8 mouse cellular contexts compared by ENCODE assay signal in genomic region chr2:168252639-168253292, GRCm38 (mm10). TPM values are rescaled to one million over a fixed set of nuclear protein-coding genes. Genes with fewer than 3 reads are reported as not detected.
DNase-seq lines count a peak whose midpoint lies in the region; ATAC-seq and TF ChIP-seq lines count a peak whose summit lies in the region.

No protein-coding gene starts in this region.

- no peak for TF ChIP-seq POLR2A in cortical plate, adult 2 months (IDR thresholded peaks at IDR 0.05; ENCODE audit: extremely low read depth, insufficient read depth, low read length)

- 0 out of 2 replicates have a peak, but pooled peaks cover 1% of the 10 kb centered on the region for H3K4me1 ChIP-seq in cortical plate, adult 2 months (ENCODE audit: control insufficient read depth, insufficient read depth, low read length)
- peaks cover 4% of the 10 kb centered on the region; the same call in 1 of the 2 replicates for H3K4me1 ChIP-seq in hindbrain, embryonic 15.5 days (replicated peaks)
- H3K4me1 ChIP-seq in lung, embryonic 16.5 days (replicated peaks; ENCODE audit: control insufficient read depth, insufficient read depth, low read length), result no peaks in the 10 kb centered on the region

- ATAC-seq in hindbrain, embryonic 15.5 days (ENCODE audit: low FRiP score, low read depth), result no peak
- peak; percentile 57; the same call in 1 of the 2 replicates for ATAC-seq in lung, embryonic 16.5 days (ENCODE audit: low read depth)

- peak; percentile 64 for TF ChIP-seq CTCF in cortical plate, adult 2 months (IDR thresholded peaks at IDR 0.05; ENCODE audit: extremely low read depth, insufficient read depth, low read length)

- H3K4me3 ChIP-seq in cortical plate, adult 2 months (ENCODE audit: insufficient read depth, low read length), result no peak overlapping the region
- H3K4me3 ChIP-seq in hindbrain, embryonic 15.5 days, result peak overlapping the region; percentile 3; the same call in 1 of the 2 replicates
- no peak overlapping the region for H3K4me3 ChIP-seq in lung, embryonic 16.5 days (ENCODE audit: low read length)

- H3K36me3 ChIP-seq in hindbrain, embryonic 15.5 days, result no peaks in the 10 kb centered on the region
- no peaks in the 10 kb centered on the region for H3K36me3 ChIP-seq in lung, embryonic 16.5 days (ENCODE audit: control insufficient read depth, insufficient read depth, low read length)

- H3K27me3 ChIP-seq in hindbrain, embryonic 15.5 days, result 0 out of 2 replicates have a peak, but pooled peaks cover 14% of the 10 kb centered on the region
- no peaks in the 10 kb centered on the region for H3K27me3 ChIP-seq in lung, embryonic 16.5 days (ENCODE audit: control insufficient read depth, insufficient read depth, low read depth, low read length)

- no peak overlapping the region for H3K4me2 ChIP-seq in hindbrain, embryonic 15.5 days
- 0 out of 2 replicates have a peak overlapping the region, but pooled peaks have one; percentile 0 for H3K4me2 ChIP-seq in lung, embryonic 16.5 days (ENCODE audit: low read depth, low read length)

- H3K27ac ChIP-seq in cortical plate, adult 2 months (ENCODE audit: insufficient read depth, low read length), result no peak overlapping the region
- H3K27ac ChIP-seq in hindbrain, embryonic 15.5 days (replicated peaks), result no peak overlapping the region
- H3K27ac ChIP-seq in lung, embryonic 16.5 days (ENCODE audit: low read length), result no peak overlapping the region

- H3K9ac ChIP-seq in hindbrain, embryonic 15.5 days, result no peak overlapping the region
- H3K9ac ChIP-seq in lung, embryonic 16.5 days (ENCODE audit: low read length), result no peak overlapping the region

- WGBS in hindbrain, embryonic 15.5 days, result 12% methylated on average over 16 of the region's 16 CpGs
- WGBS in lung, embryonic 16.5 days, result 13% methylated on average over 16 of the region's 16 CpGs

- DNase-seq in layer of hippocampus, adult 11-12 months (ENCODE audit: low spot score), result peak; percentile 37
- no peak for DNase-seq in layer of hippocampus, adult 9-11 months
- DNase-seq in retina, postnatal 1 day, result peak; percentile 78
- no peak for DNase-seq in left cerebral cortex, adult 18-20 months (ENCODE audit: low spot score in 2 of 2)
- DNase-seq in urinary bladder, adult 2 months (ENCODE audit: low spot score), result no peak

- no peaks in the 10 kb centered on the region for H3K9me3 ChIP-seq in hindbrain, embryonic 15.5 days
- no peaks in the 10 kb centered on the region for H3K9me3 ChIP-seq in lung, embryonic 16.5 days (ENCODE audit: control insufficient read depth, low read length)

RNA-seq across cellular contexts. Expression of gene Mocs3, which starts 22.3 kb away (rescaled TPM):
- polyA plus RNA-seq in cortical plate, adult 2 months (2012; rRNA removed), result 13.9 and 14.6 TPM in 2 replicates
- 8.5 and 10.2 TPM in 2 replicates for polyA plus RNA-seq in hindbrain, embryonic 15.5 days (2015; fragmentation: Nextera tagmentation; extraction: Ambion mirVana)
- 4.5 and 4.6 TPM in 2 replicates for polyA plus RNA-seq in lung, embryonic 16.5 days (2015; fragmentation: Nextera tagmentation; extraction: Ambion mirVana)
- 10 to 100 TPM; 18.5 to 18.9 TPM for total RNA-seq in left cerebral cortex, adult 18-20 months (2021)
- polyA plus RNA-seq in urinary bladder, adult 2 months (2012; rRNA removed), result 7.9 and 9.8 TPM in 2 replicates

RNA-seq across cellular contexts. Expression of gene Dpm1, which starts 22.4 kb away (rescaled TPM):
- polyA plus RNA-seq in cortical plate, adult 2 months (2012; rRNA removed), result 22.2 and 22.4 TPM in 2 replicates
- polyA plus RNA-seq in hindbrain, embryonic 15.5 days (2015; fragmentation: Nextera tagmentation; extraction: Ambion mirVana), result 54.6 and 62.1 TPM in 2 replicates
- 80.2 and 98.3 TPM in 2 replicates for polyA plus RNA-seq in lung, embryonic 16.5 days (2015; fragmentation: Nextera tagmentation; extraction: Ambion mirVana)
- 10 to 100 TPM; 59.3 to 60.8 TPM for total RNA-seq in left cerebral cortex, adult 18-20 months (2021)
- polyA plus RNA-seq in urinary bladder, adult 2 months (2012; rRNA removed), result 14.9 and 19.4 TPM in 2 replicates

RNA-seq across cellular contexts. Expression of gene Gm20716, which starts 22.6 kb away (rescaled TPM):
- polyA plus RNA-seq in cortical plate, adult 2 months (2012; rRNA removed), result 32.5 and 36.9 TPM in 2 replicates
- 18.2 and 22.2 TPM in 2 replicates for polyA plus RNA-seq in hindbrain, embryonic 15.5 days (2015; fragmentation: Nextera tagmentation; extraction: Ambion mirVana)
- 14.7 and 15.3 TPM in 2 replicates for polyA plus RNA-seq in lung, embryonic 16.5 days (2015; fragmentation: Nextera tagmentation; extraction: Ambion mirVana)
- 10 to 100 TPM; 36.4 to 37.0 TPM for total RNA-seq in left cerebral cortex, adult 18-20 months (2021)
- 30.3 and 39.7 TPM in 2 replicates for polyA plus RNA-seq in urinary bladder, adult 2 months (2012; rRNA removed)

RNA-seq across cellular contexts. Expression of gene Kcng1, which starts 28.8 kb away (rescaled TPM):
- 5.9 and 7.2 TPM in 2 replicates for polyA plus RNA-seq in cortical plate, adult 2 months (2012; rRNA removed)
- 1.8 and 1.9 TPM in 2 replicates for polyA plus RNA-seq in hindbrain, embryonic 15.5 days (2015; fragmentation: Nextera tagmentation; extraction: Ambion mirVana)
- 0.19 and 0.20 TPM in 2 replicates for polyA plus RNA-seq in lung, embryonic 16.5 days (2015; fragmentation: Nextera tagmentation; extraction: Ambion mirVana)
- total RNA-seq in left cerebral cortex, adult 18-20 months (2021), result 10 to 100 TPM; 34.5 to 40.8 TPM
- 3.4 and 16.5 TPM in 2 replicates for polyA plus RNA-seq in urinary bladder, adult 2 months (2012; rRNA removed)

RNA-seq across cellular contexts. Expression of gene Adnp, which starts 45.9 kb away (rescaled TPM):
- 33.0 and 34.5 TPM in 2 replicates for polyA plus RNA-seq in cortical plate, adult 2 months (2012; rRNA removed)
- 14.7 and 15.3 TPM in 2 replicates for polyA plus RNA-seq in hindbrain, embryonic 15.5 days (2015; fragmentation: Nextera tagmentation; extraction: Ambion mirVana)
- polyA plus RNA-seq in lung, embryonic 16.5 days (2015; fragmentation: Nextera tagmentation; extraction: Ambion mirVana), result 1.3 and 1.8 TPM in 2 replicates
- total RNA-seq in left cerebral cortex, adult 18-20 months (2021), result 10 to 100 TPM; 73.0 to 78.9 TPM
- polyA plus RNA-seq in urinary bladder, adult 2 months (2012; rRNA removed), result 22.3 and 22.4 TPM in 2 replicates

Comparison
In these comparisons a context has a peak if more than half of its experiments do, and no peak if none do; other contexts are left out.
1. DNase-seq: peak in layer of hippocampus, adult 11-12 months (single experiment) and retina, postnatal 1 day (single experiment); none in layer of hippocampus, adult 9-11 months (single experiment), left cerebral cortex, adult 18-20 months (0 of 2) and urinary bladder, adult 2 months (single experiment).